Mouse (Mus musculus): Measurements from ENCODE around the gene Pde8b.

- TF ChIP-seq CTCF (IDR thresholded peaks at IDR 0.05; ENCODE audit: borderline replicate concordance, insufficient read depth, low read depth, low read length) (no peak), POLR2A (IDR thresholded peaks at IDR 0.05; ENCODE audit: borderline replicate concordance, insufficient read depth, low read length) (no peak)
These were observed 232.9 kb downstream of the Pde8b start for GRCm38 (mm10) chr13:95017278-95017677.
